Mouse (Mus musculus) heart, embryonic 13.5 days (tissue): ENCODE data around the gene Serpina3i. TPM values are rescaled to one million over a fixed set of nuclear protein-coding genes. Genes with fewer than 3 reads are reported as not detected.

Source experiments
- ATAC-seq: fragments of 200-750 bp; cut with Nextera tagmentation; 2 replicates; pipeline ENCODE4 v1.8.0; 2017; ENCODE audit warnings: moderate TSS enrichment; ENCODE audit not compliant: insufficient number of reproducible peaks, low FRiP score, low TSS enrichment; ENCODE audit errors: extremely low read depth
- H3K27ac ChIP-seq: fragments of 300-500 bp; sonication (generic); replicated peaks from 2 replicates; pipeline ENCODE4 v1.5.1; 2015; ENCODE audit warnings: moderate library complexity, mild to moderate bottlenecking, inconsistent platforms
- H3K27me3 ChIP-seq: fragments of 300-500 bp; sonication (generic); replicated peaks from 2 replicates; pipeline ENCODE4 v1.6.1; 2015; ENCODE audit warnings: mild to moderate bottlenecking, inconsistent platforms
- H3K36me3 ChIP-seq: fragments of 300-500 bp; sonication (generic); 2 replicates; pipeline ENCODE4 v1.6.1; 2015; ENCODE audit warnings: mild to moderate bottlenecking, inconsistent platforms
- H3K4me1 ChIP-seq: fragments of 300-500 bp; sonication (generic); 2 replicates; pipeline ENCODE4 v1.6.1; 2015; ENCODE audit warnings: inconsistent platforms
- H3K4me2 ChIP-seq: fragments of 300-500 bp; sonication (generic); 2 replicates; pipeline ENCODE4 v1.6.1; 2015; ENCODE audit warnings: inconsistent platforms, mild to moderate bottlenecking, moderate library complexity
- H3K4me3 ChIP-seq: fragments of 300-500 bp; sonication (generic); 2 replicates; pipeline ENCODE4 v1.5.1; 2015; ENCODE audit warnings: moderate library complexity, mild to moderate bottlenecking, inconsistent platforms
- H3K9ac ChIP-seq: fragments of 300-500 bp; sonication (generic); 2 replicates; pipeline ENCODE4 v1.6.1; 2015; ENCODE audit warnings: inconsistent platforms, mild to moderate bottlenecking, moderate library complexity
- H3K9me3 ChIP-seq: fragments of 300-500 bp; sonication (generic); 2 replicates; pipeline ENCODE4 v1.6.1; 2016; ENCODE audit warnings: inconsistent platforms
- WGBS: fragments of 180-500 bp; shearing (Covaris S2); methylation state at CpG from one replicate; pipeline ENCODE4 v1.1.7; 2015; ENCODE audit warnings: mixed read lengths; 5-methylcytosine and 5-hydroxymethylcytosine counted together
- polyA plus RNA-seq: library from polyadenylated mRNA; unstranded; fragments of >200 nt; fragmentation: Nextera tagmentation; extraction: Ambion mirVana; gene quantifications from 2 replicates; pipeline ENCODE4 v1.2.1, GENCODE M21; 2015

The Serpina3i gene
- polyA plus RNA-seq, 1 experiment from 2014 or later: 0.12 TPM

GRCm38 (mm10) chr12:104298049-104298448 lies 35.1 kb downstream of the Serpina3i start:
- ATAC-seq: no peak
- Histone ChIP-seq H3K36me3 (no peaks in the 10 kb centered on the region), H3K4me2 (no peak overlapping the region), H3K4me3 (no peak overlapping the region), H3K9ac (no peak overlapping the region), H3K27ac (no peak overlapping the region), H3K27me3 (no peaks in the 10 kb centered on the region), H3K9me3 (no peaks in the 10 kb centered on the region; the same call in 1 of the 2 replicates), H3K4me1 (no peaks in the 10 kb centered on the region)
- 75% methylated on average over 2 of the region's 2 CpGs for WGBS

GRCm38 (mm10) chr12:104305991-104306390 lies 43.1 kb downstream of the Serpina3i start:
- 70% methylated on average over 4 of the region's 4 CpGs for whole genome bisulfite sequencing
- no peak for ATAC-seq

DNA sequence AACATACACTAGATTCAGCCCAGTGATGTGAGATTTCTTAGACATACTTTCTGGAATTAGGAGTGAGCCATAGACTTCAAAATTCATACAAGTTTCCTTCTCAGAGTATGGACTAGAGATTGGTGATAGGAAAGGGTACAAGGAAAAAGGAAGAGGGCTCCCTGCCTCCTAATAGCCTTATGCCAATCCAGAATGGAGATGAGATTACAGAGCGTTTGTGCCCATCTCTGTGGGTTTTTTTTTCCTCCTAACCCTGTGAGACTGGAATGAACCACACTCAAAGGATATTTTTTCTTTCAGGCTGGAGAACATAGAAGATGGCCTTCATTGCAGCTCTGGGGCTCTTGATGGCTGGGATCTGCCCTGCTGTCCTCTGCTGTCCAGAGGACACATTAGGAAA lies 51.3 kb downstream of the Serpina3i start, which contains the start of gene Serpina3j:
Gene Serpina3j (plus strand): TSS at position 301 of the 400 bp plus-strand sequence.
- no peak within 1 kb of the TSS for H3K4me2 ChIP-seq
- no peak for ATAC-seq
- no peak within 1 kb of the TSS for H3K27ac ChIP-seq
- H3K36me3 ChIP-seq: no peaks in the 10 kb centered on the region
- H3K27me3 ChIP-seq: no peaks in the 10 kb centered on the region
- peaks cover 15% of the 10 kb centered on the region; the same call in 1 of the 2 replicates for H3K9me3 ChIP-seq
- no peaks in the 10 kb centered on the region for H3K4me1 ChIP-seq
- WGBS: 55% methylated on average over 1 of the region's 1 CpGs
- H3K9ac ChIP-seq: no peak within 1 kb of the TSS
- H3K4me3 ChIP-seq: no peak within 1 kb of the TSS

More at GRCm38 (mm10) chr12:104305991-104306390, 43.1 kb downstream of the Serpina3i start:
- peaks cover 12% of the 10 kb centered on the region; the same call in 1 of the 2 replicates for H3K9me3 ChIP-seq
- H3K4me2 ChIP-seq: no peak overlapping the region
- H3K27me3 ChIP-seq: no peaks in the 10 kb centered on the region
- no peaks in the 10 kb centered on the region for H3K4me1 ChIP-seq
- no peak overlapping the region for H3K4me3 ChIP-seq
- no peak overlapping the region for H3K9ac ChIP-seq
- no peak overlapping the region for H3K27ac ChIP-seq
- H3K36me3 ChIP-seq: no peaks in the 10 kb centered on the region

Other genes starting within 250 kb of the Serpina3i start
- gene Serpina9, start 249.4 kb upstream of the Serpina3i start, polyA plus RNA-seq: 0.55 and 0.72 TPM in 2 replicates
- gene Serpina12, start 218.7 kb upstream of the Serpina3i start, polyA plus RNA-seq: 0.04 TPM in 1 of 2 replicates, not detected in the other
- gene Serpina5, start 162.0 kb upstream of the Serpina3i start, polyA plus RNA-seq: not detected in 2 replicates
- gene Serpina3a, start 150.4 kb upstream of the Serpina3i start, polyA plus RNA-seq: not detected in 2 replicates
- gene Serpina3b, start 135.1 kb upstream of the Serpina3i start, polyA plus RNA-seq: 0.11 and 0.16 TPM in 2 replicates
- 0.13 TPM in 1 of 2 replicates, not detected in the other for gene Serpina3c, start 109.3 kb upstream of the Serpina3i start, polyA plus RNA-seq
- gene Serpina3f, start 48.6 kb upstream of the Serpina3i start, polyA plus RNA-seq: 0.06 TPM in 1 of 2 replicates, not detected in the other
- 2.7 and 2.8 TPM in 2 replicates for gene Serpina3g, start 26.9 kb upstream of the Serpina3i start, polyA plus RNA-seq
- not detected in 2 replicates for gene Serpina3j, start 51.4 kb downstream of the Serpina3i start, polyA plus RNA-seq
- not detected in 2 replicates for gene Serpina3k, start 75.4 kb downstream of the Serpina3i start, polyA plus RNA-seq
- gene Serpina3m, start 75.4 kb downstream of the Serpina3i start, polyA plus RNA-seq: not detected in 2 replicates
- gene Serpina3n, start 143.6 kb downstream of the Serpina3i start, polyA plus RNA-seq: 0.47 and 0.64 TPM in 2 replicates
- gene Gsc, start 210.2 kb downstream of the Serpina3i start, polyA plus RNA-seq: 0.27 and 0.56 TPM in 2 replicates